Mouse (Mus musculus) cortical plate, adult 2 months (tissue): Measurements from ENCODE around the gene Scube3.

Source experiments
- CTCF ChIP-seq: fragments of 200-500 bp; IDR thresholded peaks from 2 replicates; pipeline ENCODE4 v1.5.1; 2011; ENCODE audit warnings: mild to moderate bottlenecking, control low read depth, low read length; ENCODE audit not compliant: insufficient read depth; ENCODE audit errors: extremely low read depth
- POLR2A ChIP-seq: fragments of 200-500 bp; IDR thresholded peaks from 2 replicates; pipeline ENCODE4 v1.6.1; 2011; ENCODE audit warnings: mild to moderate bottlenecking, low read length, control low read depth; ENCODE audit not compliant: insufficient read depth; ENCODE audit errors: extremely low read depth

GRCm38 (mm10) chr17:28135496-28135895 lies 6.4 kb upstream of the Scube3 start:
- TF ChIP-seq CTCF: no peak
- TF ChIP-seq POLR2A: no peak
